Mouse (Mus musculus) kidney, adult 2 months (tissue): ENCODE measurements at regions not wholly inside any gene's neighbourhood (a gene's known extent, or its start where the extent isn't known, plus 50 kb on each side); places are given as distances from the start of the nearest gene placed in this dataset.

Source experiments
- DNase-seq: peaks from one replicate; pipeline ENCODE4 v3.0.0; 2021
- H3K27ac ChIP-seq: fragments of 200-500 bp; 2 replicates; pipeline ENCODE4 v1.5.1; 2012; ENCODE audit warnings: low read depth, low read length, control low read depth, inconsistent platforms; ENCODE audit not compliant: insufficient read depth
- H3K27me3 ChIP-seq: fragments of 200-500 bp; replicated peaks from 2 replicates; pipeline ENCODE4 v1.6.1; 2012; ENCODE audit warnings: mild to moderate bottlenecking, moderate library complexity, low read length, inconsistent platforms; ENCODE audit not compliant: control insufficient read depth, insufficient read depth
- H3K36me3 ChIP-seq: fragments of 200-500 bp; 2 replicates; pipeline ENCODE4 v1.6.1; 2012; ENCODE audit warnings: mild to moderate bottlenecking, moderate library complexity, low read length, inconsistent platforms; ENCODE audit not compliant: control insufficient read depth, insufficient read depth
- H3K4me1 ChIP-seq: fragments of 200-500 bp; 2 replicates; pipeline ENCODE4 v1.6.1; 2011; ENCODE audit warnings: low read length; ENCODE audit not compliant: control insufficient read depth, insufficient read depth
- H3K4me3 ChIP-seq: fragments of 200-500 bp; 2 replicates; pipeline ENCODE4 v1.5.1; 2011; ENCODE audit warnings: mild to moderate bottlenecking, low read depth, low read length, control low read depth; ENCODE audit not compliant: insufficient read depth
- CTCF ChIP-seq: fragments of 200-500 bp; conservative IDR thresholded peaks from 2 replicates; pipeline ENCODE4 v1.5.1; 2011; ENCODE audit warnings: low read depth, mild to moderate bottlenecking, control low read depth, low read length, moderate library complexity, mixed read lengths; ENCODE audit not compliant: insufficient read depth, insufficient read length
- POLR2A ChIP-seq: fragments of 200-500 bp; IDR thresholded peaks from one replicate; pipeline ENCODE4 v1.6.1; 2011; ENCODE audit warnings: low read depth, low read length, control low read depth
- WGBS: fragments of 180-500 bp; shearing (Covaris S2); methylation state at CpG from one replicate; pipeline ENCODE4 v1.1.7; 2018; 5-methylcytosine and 5-hydroxymethylcytosine counted together

DNA sequence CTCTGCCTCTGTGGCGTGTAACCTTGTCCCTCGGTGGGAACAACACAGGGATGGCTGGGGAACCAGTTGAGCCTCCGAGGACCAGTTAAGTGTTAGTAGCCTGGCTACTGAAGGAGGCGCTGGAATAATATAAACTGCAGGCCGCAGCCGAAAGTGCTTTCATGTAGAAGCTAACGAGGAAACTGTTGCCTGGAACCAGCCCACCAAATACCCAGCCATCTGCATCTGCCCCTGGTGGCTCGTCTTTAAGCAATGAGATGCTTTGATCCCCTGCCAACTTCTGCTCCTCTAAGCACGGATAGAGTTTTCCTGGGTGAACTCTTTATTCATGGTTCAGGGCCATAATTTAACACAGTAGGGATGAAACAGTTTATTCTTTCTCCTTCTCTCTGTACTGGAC lies 137.2 kb upstream of the Prok2 start:
- H3K4me1 ChIP-seq = no peaks in the 10 kb centered on the region
- H3K36me3 ChIP-seq = no peaks in the 10 kb centered on the region
- no peak overlapping the region for H3K4me3 ChIP-seq
- no peaks in the 10 kb centered on the region for H3K27me3 ChIP-seq
- no peak for DNase-seq
- no peak overlapping the region for H3K27ac ChIP-seq
- TF ChIP-seq CTCF = no peak
- no peak for TF ChIP-seq POLR2A
- 78% methylated on average over 9 of the region's 9 CpGs for WGBS

DNA sequence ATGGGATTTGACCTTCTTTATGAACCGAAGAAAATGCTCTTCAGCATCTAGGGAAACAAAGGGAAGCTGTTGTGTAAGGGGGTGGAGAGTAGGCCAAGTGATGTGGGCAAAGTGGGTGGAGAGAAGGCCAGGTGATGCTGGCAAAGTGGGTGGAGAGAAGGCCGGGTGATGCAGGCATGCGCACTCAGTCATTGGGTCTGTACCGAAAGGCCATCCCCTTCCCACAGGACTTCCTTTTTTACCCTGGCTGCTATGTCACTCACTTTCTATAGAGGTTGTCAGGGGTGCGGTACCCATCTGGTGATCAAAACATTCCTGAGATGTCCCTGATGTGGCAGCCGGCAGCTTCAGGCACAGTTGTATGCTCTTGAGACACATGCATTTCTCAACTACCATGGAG lies 131.2 kb upstream of the Prok2 start:
- Histone ChIP-seq H3K4me1 (no peaks in the 10 kb centered on the region), H3K27ac (no peak overlapping the region), H3K27me3 (no peaks in the 10 kb centered on the region), H3K4me3 (no peak overlapping the region), H3K36me3 (no peaks in the 10 kb centered on the region)
- WGBS = 91% methylated on average over 6 of the region's 6 CpGs
- no peak for DNase-seq
- TF ChIP-seq POLR2A = no peak
- TF ChIP-seq CTCF = no peak

DNA sequence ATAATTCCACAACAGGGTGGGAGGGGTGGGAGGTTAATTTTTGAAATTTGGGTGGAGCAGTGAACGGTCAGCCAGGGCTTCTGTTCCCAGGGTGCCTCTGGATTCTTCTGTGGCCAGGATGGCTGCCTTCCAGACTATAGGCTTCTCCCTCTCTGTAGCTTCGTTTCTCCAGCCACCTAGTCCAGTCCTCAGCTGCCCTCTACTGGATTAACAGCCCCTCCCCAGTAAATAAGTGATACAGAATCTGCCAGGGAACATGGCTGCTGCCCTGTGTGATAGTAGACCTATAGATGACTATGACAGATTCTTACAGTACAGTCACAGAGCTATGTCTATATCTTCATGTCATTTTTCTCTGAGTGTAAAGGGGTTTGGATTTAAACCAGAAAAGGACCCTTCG lies 127.5 kb upstream of the Prok2 start:
- WGBS = 52% methylated on average over 3 of the region's 3 CpGs
- no peaks in the 10 kb centered on the region for H3K36me3 ChIP-seq

DNA sequence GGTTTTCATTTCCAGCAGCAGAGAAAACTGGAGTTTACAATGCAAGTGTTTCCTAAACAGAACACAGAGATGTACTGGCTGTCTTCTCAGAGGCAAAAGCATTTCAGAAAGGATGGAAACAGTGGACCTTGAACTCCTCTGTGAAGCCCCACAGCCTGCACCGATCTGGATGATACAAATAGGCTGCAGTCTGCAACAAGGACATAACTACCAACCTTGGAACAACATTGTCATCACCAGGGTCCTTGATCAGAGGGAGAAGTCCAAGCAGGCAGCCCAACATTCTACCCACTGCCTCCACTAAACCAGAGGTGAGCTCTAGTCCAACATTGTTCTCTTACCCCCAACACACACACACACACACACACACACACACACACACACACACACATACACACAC lies 124.5 kb upstream of the Prok2 start:
- no peak for DNase-seq

More for the DNA sequence above, 127.5 kb upstream of the Prok2 start:
- TF ChIP-seq CTCF = no peak
- TF ChIP-seq POLR2A = no peak
- DNase-seq = no peak
- no peak overlapping the region for H3K27ac ChIP-seq
- no peaks in the 10 kb centered on the region for H3K27me3 ChIP-seq
- no peaks in the 10 kb centered on the region for H3K4me1 ChIP-seq
- no peak overlapping the region for H3K4me3 ChIP-seq

DNA sequence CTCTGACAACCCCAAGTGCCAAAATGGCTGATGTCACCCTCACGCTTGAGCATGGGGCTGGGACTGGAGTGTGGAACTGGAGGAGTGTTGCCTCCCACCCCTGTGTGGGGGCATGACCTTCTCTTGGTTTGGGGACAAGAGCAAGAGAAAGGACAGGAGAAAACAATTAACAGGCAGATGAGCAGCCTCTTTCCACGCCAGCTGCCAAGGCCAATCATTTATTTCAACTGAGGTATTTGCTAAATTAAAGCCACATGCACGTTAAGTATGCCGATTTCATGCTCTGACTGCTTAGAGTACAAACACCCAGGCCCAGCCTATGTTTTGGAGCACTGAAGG lies 119.3 kb upstream of the Prok2 start:
- TF ChIP-seq POLR2A (no peak), CTCF (no peak)
- no peaks in the 10 kb centered on the region for H3K27me3 ChIP-seq
- H3K4me1 ChIP-seq = no peaks in the 10 kb centered on the region
- 55% methylated on average over 4 of the region's 4 CpGs for WGBS
- no peak for DNase-seq
- H3K4me3 ChIP-seq = no peak overlapping the region
- no peaks in the 10 kb centered on the region for H3K36me3 ChIP-seq
- no peak overlapping the region for H3K27ac ChIP-seq

More for the DNA sequence above, 124.5 kb upstream of the Prok2 start:
- Histone ChIP-seq H3K4me3 (no peak overlapping the region), H3K27me3 (no peaks in the 10 kb centered on the region), H3K36me3 (no peaks in the 10 kb centered on the region), H3K27ac (no peak overlapping the region), H3K4me1 (no peaks in the 10 kb centered on the region)
- no peak for TF ChIP-seq CTCF
- 53% methylated on average over 1 of the region's 1 CpGs for WGBS

DNA sequence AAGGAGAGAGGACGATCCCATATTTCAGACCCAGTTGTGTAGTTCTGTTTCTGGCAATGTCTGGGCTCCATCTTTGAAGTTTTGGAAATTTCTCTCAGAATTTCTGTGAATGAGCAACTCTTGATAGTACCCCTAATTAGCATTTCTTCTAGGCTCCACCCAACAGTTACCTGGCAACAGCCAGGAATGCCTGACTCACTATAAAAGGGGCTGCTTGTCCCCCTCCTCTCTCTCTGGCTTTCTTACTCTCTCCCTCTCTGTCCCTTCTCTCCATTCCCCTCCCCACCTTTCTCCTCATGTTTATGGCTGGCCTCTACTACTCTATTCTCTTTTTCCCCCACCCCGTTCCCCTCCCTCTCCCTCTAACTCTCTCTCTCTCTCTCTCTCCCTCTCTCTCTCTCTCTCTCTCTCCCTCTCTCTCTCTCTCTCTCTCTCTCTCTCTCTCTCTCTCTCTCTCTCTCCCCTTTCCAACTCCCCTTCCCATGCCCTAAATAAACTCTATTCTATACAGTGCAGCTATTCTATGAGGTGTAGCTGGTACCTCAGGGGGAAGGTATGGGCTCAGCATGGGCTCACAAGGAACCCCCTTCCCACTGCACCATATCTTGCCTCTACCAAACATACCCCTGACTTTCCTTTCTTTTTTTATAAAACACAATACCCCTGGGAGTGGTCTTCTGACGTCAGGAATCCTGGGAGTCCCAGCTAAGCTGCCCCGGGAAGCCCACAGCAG lies 118.7 kb upstream of the Prok2 start:
- TF ChIP-seq POLR2A = no peak
- no peak for TF ChIP-seq CTCF
- Histone ChIP-seq H3K36me3 (no peaks in the 10 kb centered on the region), H3K27ac (no peak overlapping the region), H3K27me3 (no peaks in the 10 kb centered on the region), H3K4me3 (no peak overlapping the region), H3K4me1 (no peaks in the 10 kb centered on the region)
- DNase-seq = no peak
- 40% methylated on average over 4 of the region's 4 CpGs for WGBS

DNA sequence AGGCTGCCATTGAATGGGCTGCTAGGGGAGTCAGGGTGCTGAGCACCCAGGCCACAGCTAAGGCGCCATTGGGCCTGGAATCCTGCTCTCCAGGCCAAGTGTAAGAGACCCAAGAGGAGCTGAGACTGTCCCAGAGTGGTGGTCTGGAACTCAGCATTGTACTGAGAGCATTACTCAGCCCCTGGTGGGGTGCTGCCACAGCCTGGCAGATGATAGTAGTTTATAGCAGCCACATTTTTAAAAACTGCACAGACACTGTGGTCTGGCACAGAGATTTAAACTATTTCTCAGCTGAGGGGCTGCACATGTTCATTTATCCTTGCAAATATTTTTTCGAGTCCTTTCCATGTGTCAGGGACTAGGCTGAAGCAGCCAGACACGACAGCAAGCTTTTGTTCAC lies 117.3 kb upstream of the Prok2 start:
- Histone ChIP-seq H3K27me3 (no peaks in the 10 kb centered on the region), H3K36me3 (no peaks in the 10 kb centered on the region), H3K4me3 (no peak overlapping the region), H3K27ac (no peak overlapping the region), H3K4me1 (no peaks in the 10 kb centered on the region)
- TF ChIP-seq POLR2A = no peak
- TF ChIP-seq CTCF = no peak
- no peak for DNase-seq
- WGBS = 83% methylated on average over 3 of the region's 3 CpGs
